Comparison of ENCODE assay signal across 16 mouse cellular contexts in the genomic region with DNA sequence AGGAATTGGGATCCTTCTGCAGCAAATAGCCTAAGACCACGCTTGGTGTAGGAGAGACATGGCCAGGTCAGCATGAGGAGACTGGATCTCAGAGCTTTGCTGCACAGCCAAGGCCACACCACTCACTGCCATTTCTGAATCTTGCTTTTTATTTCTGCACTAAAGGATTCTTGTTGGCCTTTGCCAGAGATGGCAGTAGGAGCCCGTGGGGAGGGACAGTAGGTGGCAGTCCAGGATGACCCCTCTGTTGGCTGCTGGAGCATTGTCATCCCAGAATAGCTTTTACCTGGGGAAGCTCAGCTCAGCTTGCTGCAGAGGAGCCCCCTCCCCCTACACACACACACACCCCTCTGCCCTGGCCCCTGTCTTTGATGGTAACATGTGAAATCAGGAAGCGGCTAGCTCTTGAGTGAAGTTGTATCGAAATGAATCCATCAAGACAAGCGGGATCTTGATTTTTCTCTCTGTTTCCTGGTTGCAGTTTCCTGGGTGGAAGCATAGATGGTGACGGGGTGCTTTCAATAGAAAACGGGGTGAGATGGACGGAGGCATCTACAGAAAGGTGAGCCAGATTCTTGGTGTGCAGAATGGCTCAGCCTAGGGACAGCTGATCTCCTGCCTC. TPM values are rescaled to one million over a fixed set of nuclear protein-coding genes. Genes with fewer than 3 reads are reported as not detected.
"Had no signal": no experiment of that assay in that cellular context is flagged by ENCODE, and none has a peak within 500 bp of the region (broad histone marks: within the 10 kb centered on the region; RNA-seq: fewer than 3 reads in every experiment).

No protein-coding gene starts in this region.

- DNase-seq: kidney, postnatal 10 days; kidney, postnatal 36 days; layer of hippocampus, postnatal 36 days; liver, embryonic 13.5 days; lung, adult 2 months; lung, postnatal 14 days; lung, postnatal 4 days; midbrain, embryonic 14.5 days; right cerebral cortex, adult 18-20 months; right cerebral cortex, postnatal 14 days; right cerebral cortex, postnatal 4 days; thymus, postnatal 25 days had no signal

RNA-seq across cellular contexts. Expression of a gene that starts 23.1 kb away (rescaled TPM):
- total RNA-seq: layer of hippocampus, postnatal 36 days; left cerebral cortex, postnatal 36 days; megakaryocyte progenitor cell, adult 5-6 weeks had no signal
- polyA plus RNA-seq: limb, embryonic 11.5 days; liver, embryonic 13.5 days; liver, embryonic 16.5 days had no signal
